13 mouse cellular contexts compared by ENCODE assay signal in the genomic region with DNA sequence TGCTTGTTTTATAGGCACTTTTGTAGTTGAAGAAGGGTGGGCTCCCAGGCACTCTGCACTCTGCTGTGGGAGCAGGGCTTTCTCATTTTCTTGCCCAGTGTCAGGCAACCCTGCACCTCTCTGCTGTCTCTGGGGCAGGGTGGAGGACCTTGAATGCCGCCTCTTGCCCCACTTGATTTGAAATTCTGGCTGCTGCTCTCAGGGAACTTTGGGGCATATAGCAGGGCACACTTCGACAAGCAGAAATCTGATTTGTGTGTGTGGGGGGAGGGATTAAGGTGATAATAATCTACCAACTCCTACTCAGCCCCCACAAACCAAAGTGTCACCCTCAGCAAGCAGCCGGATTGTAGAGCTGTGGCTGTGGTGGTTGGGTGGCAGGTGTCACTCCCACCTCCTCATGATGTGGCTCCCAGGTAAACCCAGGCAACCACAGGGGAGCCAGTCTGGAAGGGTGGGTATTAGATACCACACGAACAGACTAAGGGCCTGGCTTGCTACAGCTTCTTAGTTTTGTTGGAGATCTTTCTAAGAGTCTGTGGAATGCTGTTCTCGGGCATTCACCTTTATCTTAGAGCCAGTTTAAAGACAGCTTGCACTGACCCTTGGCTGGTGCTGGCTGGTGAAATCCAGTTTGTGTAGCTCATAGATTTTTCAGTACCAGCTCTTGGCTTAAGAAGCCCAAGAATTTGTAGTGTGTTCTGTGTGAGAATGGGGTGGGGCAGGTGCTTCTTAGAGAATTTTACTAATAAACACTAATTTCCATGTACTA.
A peak's percentile ranks its signal among the peaks of the same experiment; 100 is the strongest.
DNase-seq lines count a peak whose midpoint lies in the region; ATAC-seq and TF ChIP-seq lines count a peak whose summit lies in the region.
"Had no signal": no experiment of that assay in that cellular context is flagged by ENCODE, and none has a peak within 500 bp of the region (broad histone marks: within the 10 kb centered on the region; RNA-seq: fewer than 3 reads in every experiment).

No protein-coding gene starts in this region.

- H3K4me3 ChIP-seq in lung, embryonic 16.5 days (ENCODE audit: low read length) = no peak overlapping the region
- H3K4me3 ChIP-seq in kidney, postnatal 0 days (replicated peaks; ENCODE audit: low read depth, low read length) = no peak overlapping the region
- H3K4me3 ChIP-seq: erythroblast, embryonic 14.5 days; heart, adult 2 months; left cerebral cortex, adult 2 months had no signal

- no peak for TF ChIP-seq CTCF in kidney, postnatal 0 days (IDR thresholded peaks at IDR 0.05; ENCODE audit: low read depth)

- no peaks in the 10 kb centered on the region for H3K27me3 ChIP-seq in lung, embryonic 16.5 days (ENCODE audit: control insufficient read depth, insufficient read depth, low read depth, low read length)
- no peaks in the 10 kb centered on the region for H3K27me3 ChIP-seq in kidney, postnatal 0 days (ENCODE audit: insufficient read depth, low read length)

- H3K4me2 ChIP-seq in lung, embryonic 16.5 days (ENCODE audit: low read depth, low read length) = peak overlapping the region; percentile 19; the same call in 1 of the 2 replicates
- H3K4me2 ChIP-seq in kidney, postnatal 0 days (ENCODE audit: low read length) = no peak overlapping the region

- peak; percentile 77 for ATAC-seq in lung, embryonic 16.5 days (ENCODE audit: low read depth)
- peak; percentile 68 for ATAC-seq in kidney, postnatal 0 days (replicated peaks; ENCODE audit: low FRiP score, low read depth)

- DNase-seq in lung, postnatal 10 days = no peak
- DNase-seq in fat pad, adult 2 months (ENCODE audit: extremely low read depth, low read depth, low spot score) = peak; percentile 73
- no peak for DNase-seq in kidney, postnatal 0 days (ENCODE audit: low spot score)
- DNase-seq in thymus, postnatal 25 days = peak; percentile 38
- no peak for DNase-seq in gastrocnemius, postnatal 10 days
- no peak for DNase-seq in neural tube, embryonic 10.5 days (ENCODE audit: extremely low spot score, low spot score)
- DNase-seq: adrenal gland, adult 8-10 months; cerebellum, postnatal 10 days; heart, adult 2 months; right cerebral cortex, postnatal 25 days had no signal

- H3K27ac ChIP-seq in lung, embryonic 16.5 days (ENCODE audit: low read length) = peak overlapping the region; percentile 96
- peak overlapping the region; percentile 81 for H3K27ac ChIP-seq in kidney, postnatal 0 days
- H3K27ac ChIP-seq: heart, adult 2 months; left cerebral cortex, adult 2 months had no signal

- H3K9me3 ChIP-seq in lung, embryonic 16.5 days (ENCODE audit: control insufficient read depth, low read length) = no peaks in the 10 kb centered on the region
- H3K9me3 ChIP-seq in kidney, postnatal 0 days (replicated peaks; ENCODE audit: low read length) = no peaks in the 10 kb centered on the region

- H3K4me1 ChIP-seq in lung, embryonic 16.5 days (replicated peaks; ENCODE audit: control insufficient read depth, insufficient read depth, low read length) = peaks cover 35% of the 10 kb centered on the region
- H3K4me1 ChIP-seq in kidney, postnatal 0 days (replicated peaks; ENCODE audit: insufficient read depth, low read length) = 0 out of 2 replicates have a peak, but pooled peaks cover 14% of the 10 kb centered on the region

- no peaks in the 10 kb centered on the region; the same call in 1 of the 2 replicates for H3K36me3 ChIP-seq in lung, embryonic 16.5 days (ENCODE audit: control insufficient read depth, insufficient read depth, low read length)
- 0 out of 2 replicates have a peak, but pooled peaks cover 8% of the 10 kb centered on the region for H3K36me3 ChIP-seq in kidney, postnatal 0 days (ENCODE audit: insufficient read depth, low read length)

- peak overlapping the region; percentile 29; the same call in 1 of the 2 replicates for H3K9ac ChIP-seq in lung, embryonic 16.5 days (ENCODE audit: low read length)
- no peak overlapping the region for H3K9ac ChIP-seq in kidney, postnatal 0 days (ENCODE audit: low read depth, low read length)

- 48% methylated on average over 5 of the region's 5 CpGs for WGBS in lung, embryonic 16.5 days
- WGBS in kidney, postnatal 0 days = 44% methylated on average over 5 of the region's 5 CpGs

Comparison
In these comparisons a context has a peak if more than half of its experiments do, and no peak if none do; other contexts are left out.
1. DNase-seq: peak in fat pad, adult 2 months (single experiment) and thymus, postnatal 25 days (single experiment); none in lung, postnatal 10 days (single experiment), kidney, postnatal 0 days (single experiment), gastrocnemius, postnatal 10 days (single experiment) and neural tube, embryonic 10.5 days (single experiment).